Mouse (Mus musculus): ENCODE measurements around the gene Mapk8ip1. TPM values are rescaled to one million over a fixed set of nuclear protein-coding genes. Genes with fewer than 3 reads are reported as not detected.

The Mapk8ip1 gene
- polyA plus RNA-seq, 1 experiment from 2014 or later: 28.2 TPM

- H3K4me1 ChIP-seq (replicated peaks; ENCODE audit: insufficient read depth, low read length): peaks cover 29% of the 10 kb centered on the region
- H3K36me3 ChIP-seq (ENCODE audit: insufficient read depth, low read length): no peaks in the 10 kb centered on the region
- under 1% methylated on average over 76 of the region's 76 CpGs for WGBS
- H3K9me3 ChIP-seq (replicated peaks; ENCODE audit: low read length): no peaks in the 10 kb centered on the region
- peak within 1 kb of the TSS; percentile 83 for H3K9ac ChIP-seq (ENCODE audit: low read depth, low read length)
- H3K4me3 ChIP-seq (replicated peaks; ENCODE audit: low read depth, low read length): peak within 1 kb of the TSS; percentile 84
- no peaks in the 10 kb centered on the region for H3K27me3 ChIP-seq (ENCODE audit: insufficient read depth, low read length)
- DNase-seq (ENCODE audit: low spot score) (peak; percentile 99), ATAC-seq (replicated peaks; ENCODE audit: low FRiP score, low read depth) (peak; percentile 98)
- no peak for TF ChIP-seq CTCF (IDR thresholded peaks at IDR 0.05; ENCODE audit: low read depth)
- peak within 1 kb of the TSS; percentile 83 for H3K4me2 ChIP-seq (ENCODE audit: low read length)
- H3K27ac ChIP-seq: peak within 1 kb of the TSS; percentile 65
These were observed 32.7 kb upstream of the Mapk8ip1 start, which contains the start of gene Cry2 for GRCm38 (mm10) chr2:92433578-92434374. Cry2 (minus strand) TSS chr2:92434043.

- no peaks in the 10 kb centered on the region for H3K27me3 ChIP-seq (ENCODE audit: insufficient read depth, low read length)
- H3K36me3 ChIP-seq (ENCODE audit: insufficient read depth, low read length): no peaks in the 10 kb centered on the region
- H3K9me3 ChIP-seq (replicated peaks; ENCODE audit: low read length): no peaks in the 10 kb centered on the region
- TF ChIP-seq CTCF (IDR thresholded peaks at IDR 0.05; ENCODE audit: low read depth): no peak
- H3K9ac ChIP-seq (ENCODE audit: low read depth, low read length): peak overlapping the region; percentile 83
- DNase-seq (ENCODE audit: low spot score) (peak; percentile 54), ATAC-seq (replicated peaks; ENCODE audit: low FRiP score, low read depth) (no peak)
- H3K4me2 ChIP-seq (ENCODE audit: low read length): peak overlapping the region; percentile 83
- H3K4me3 ChIP-seq (replicated peaks; ENCODE audit: low read depth, low read length): peak overlapping the region; percentile 84
- peak overlapping the region; percentile 47; the same call in 1 of the 2 replicates for H3K27ac ChIP-seq
- 36% methylated on average over 17 of the region's 17 CpGs for WGBS
- H3K4me1 ChIP-seq (replicated peaks; ENCODE audit: insufficient read depth, low read length): peaks cover 33% of the 10 kb centered on the region
These were observed 31.5 kb upstream of the Mapk8ip1 start for GRCm38 (mm10) chr2:92432299-92433295.

DNA sequence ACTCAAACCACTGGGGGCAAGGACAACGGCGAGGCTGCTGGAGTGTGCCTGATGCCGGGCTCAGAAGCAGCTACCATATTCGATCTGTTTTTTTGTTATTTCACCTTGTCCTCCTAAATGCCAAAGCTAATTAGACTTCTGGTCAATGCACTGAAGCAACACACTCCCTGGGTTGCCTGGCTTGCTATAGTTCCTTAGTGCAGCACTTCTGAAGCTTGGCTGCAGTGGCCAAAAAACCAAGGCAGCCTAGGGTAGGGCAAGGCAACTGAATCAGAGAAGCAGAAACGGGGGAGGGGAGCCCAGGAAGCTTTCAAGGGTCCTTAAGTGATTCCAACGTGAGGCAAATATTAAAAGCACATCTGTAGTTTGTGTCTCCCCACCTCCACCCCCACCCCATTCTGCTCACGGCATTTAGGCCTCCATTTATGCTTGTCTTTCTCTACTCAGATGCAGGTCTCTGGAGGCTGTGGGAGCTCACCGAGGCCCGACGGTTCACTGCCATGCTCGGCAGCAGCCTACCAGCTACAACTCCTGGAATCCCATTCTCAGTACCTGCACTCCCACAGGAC is 30.6 kb upstream of the Mapk8ip1 start:
- no peak for TF ChIP-seq CTCF (IDR thresholded peaks at IDR 0.05; ENCODE audit: low read depth)
- ATAC-seq (replicated peaks; ENCODE audit: low FRiP score, low read depth): no peak
- H3K4me3 ChIP-seq (replicated peaks; ENCODE audit: low read depth, low read length): peak overlapping the region; percentile 18
- H3K9me3 ChIP-seq (replicated peaks; ENCODE audit: low read length): no peaks in the 10 kb centered on the region
- H3K9ac ChIP-seq (ENCODE audit: low read depth, low read length): 0 out of 2 replicates have a peak overlapping the region, but pooled peaks have one; percentile 19
- 27% methylated on average over 11 of the region's 11 CpGs for WGBS
- no peaks in the 10 kb centered on the region for H3K36me3 ChIP-seq (ENCODE audit: insufficient read depth, low read length)
- H3K27me3 ChIP-seq (ENCODE audit: insufficient read depth, low read length): no peaks in the 10 kb centered on the region
- H3K27ac ChIP-seq: peak overlapping the region; percentile 47; the same call in 1 of the 2 replicates
- no peak for DNase-seq (ENCODE audit: low spot score)
- peaks cover 37% of the 10 kb centered on the region for H3K4me1 ChIP-seq (replicated peaks; ENCODE audit: insufficient read depth, low read length)
- peak overlapping the region; percentile 83 for H3K4me2 ChIP-seq (ENCODE audit: low read length)

DNA sequence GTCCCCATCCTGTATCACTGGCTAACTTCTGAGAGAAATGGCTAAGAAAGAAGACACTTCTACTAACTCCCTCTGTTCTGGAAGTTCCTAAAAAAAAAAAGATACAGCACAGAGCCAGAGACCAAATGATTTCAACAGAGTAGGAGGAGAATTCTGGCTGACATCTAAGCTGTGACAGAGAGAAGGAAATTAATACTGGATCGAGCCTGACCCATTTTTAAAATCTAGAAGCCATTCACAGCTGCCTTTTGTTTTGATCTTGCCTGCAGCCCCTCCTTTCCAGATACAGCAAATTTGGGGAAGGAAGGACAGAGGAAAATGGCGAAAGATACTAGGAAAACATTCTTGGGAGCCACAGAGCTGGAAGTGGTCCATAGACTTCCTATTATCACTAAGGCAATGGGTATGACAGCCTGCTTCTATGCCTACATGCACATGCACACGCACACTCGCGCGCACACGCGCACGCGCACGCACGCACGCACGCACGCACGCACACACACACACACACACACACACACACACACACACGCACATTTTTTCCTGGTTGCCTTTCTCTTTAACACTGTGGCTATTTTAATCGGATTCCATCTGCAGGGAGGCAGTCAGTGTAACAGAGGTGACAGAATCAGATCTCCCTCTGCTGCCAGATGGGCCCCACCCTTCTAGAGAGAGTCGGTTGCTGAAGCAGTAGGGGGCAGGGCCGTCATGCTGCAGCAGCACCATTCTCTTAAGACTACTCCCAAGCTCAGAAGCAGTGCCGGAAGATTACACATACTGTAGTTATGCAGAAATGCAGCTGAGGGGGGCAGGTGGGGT is 29.9 kb upstream of the Mapk8ip1 start:
- ATAC-seq (replicated peaks; ENCODE audit: low FRiP score, low read depth): peak; percentile 52
- Histone ChIP-seq H3K36me3 (ENCODE audit: insufficient read depth, low read length) (no peaks in the 10 kb centered on the region), H3K9me3 (replicated peaks; ENCODE audit: low read length) (no peaks in the 10 kb centered on the region), H3K4me2 (ENCODE audit: low read length) (peak overlapping the region; percentile 83), H3K4me3 (replicated peaks; ENCODE audit: low read depth, low read length) (peak overlapping the region; percentile 18), H3K27ac (peak overlapping the region; percentile 47; the same call in 1 of the 2 replicates), H3K4me1 (replicated peaks; ENCODE audit: insufficient read depth, low read length) (peaks cover 37% of the 10 kb centered on the region), H3K9ac (ENCODE audit: low read depth, low read length) (no peak overlapping the region), H3K27me3 (ENCODE audit: insufficient read depth, low read length) (no peaks in the 10 kb centered on the region)
- TF ChIP-seq CTCF (IDR thresholded peaks at IDR 0.05; ENCODE audit: low read depth): peak; percentile 18; the same call in 1 of the 2 replicates
- 66% methylated on average over 21 of the region's 21 CpGs for WGBS
- DNase-seq (ENCODE audit: low spot score): peak; percentile 85

DNA sequence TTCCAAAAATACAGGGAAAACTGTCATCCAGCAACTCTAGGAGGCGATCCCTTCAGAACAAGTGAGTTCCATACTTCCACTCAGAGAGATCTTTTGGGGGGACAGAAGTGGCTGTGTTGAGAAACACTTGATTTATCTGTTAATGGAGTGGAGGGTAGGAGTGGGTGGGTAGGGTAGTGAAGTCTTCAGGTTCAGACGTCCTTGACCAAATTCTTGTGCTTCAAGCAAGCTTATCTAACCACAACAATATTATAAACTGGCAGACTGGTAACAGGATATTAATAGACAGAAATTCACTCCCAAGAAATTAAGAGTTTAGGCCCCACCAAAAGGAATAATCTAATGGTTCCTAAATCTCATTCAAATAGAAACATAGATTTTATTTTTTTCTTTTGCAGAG is 29.0 kb upstream of the Mapk8ip1 start:
- Histone ChIP-seq H3K9ac (ENCODE audit: low read depth, low read length) (no peak overlapping the region), H3K9me3 (replicated peaks; ENCODE audit: low read length) (no peaks in the 10 kb centered on the region), H3K27ac (0 out of 2 replicates have a peak overlapping the region, but pooled peaks have one; percentile 6), H3K27me3 (ENCODE audit: insufficient read depth, low read length) (no peaks in the 10 kb centered on the region), H3K4me1 (replicated peaks; ENCODE audit: insufficient read depth, low read length) (peaks cover 44% of the 10 kb centered on the region), H3K4me2 (ENCODE audit: low read length) (no peak overlapping the region), H3K36me3 (ENCODE audit: insufficient read depth, low read length) (peaks cover under 1% of the 10 kb centered on the region; the same call in 1 of the 2 replicates), H3K4me3 (replicated peaks; ENCODE audit: low read depth, low read length) (no peak overlapping the region)
- DNase-seq (ENCODE audit: low spot score) (no peak), ATAC-seq (replicated peaks; ENCODE audit: low FRiP score, low read depth) (no peak)
- WGBS: 64% methylated on average over 2 of the region's 2 CpGs
- TF ChIP-seq CTCF (IDR thresholded peaks at IDR 0.05; ENCODE audit: low read depth): no peak

Measured in kidney, postnatal 0 days (tissue).